Mouse (Mus musculus) intestine, embryonic 14.5 days (tissue): ENCODE measurements around the gene Hyls1. TPM values are rescaled to one million over a fixed set of nuclear protein-coding genes. Genes with fewer than 3 reads are reported as not detected.
A peak's percentile ranks its signal among the peaks of the same experiment; 100 is the strongest.

Experiments used
- ATAC-seq: fragments of 200-750 bp; cut with Nextera tagmentation; replicated peaks from 2 replicates; pipeline ENCODE4 v1.8.0; 2017; ENCODE audit warnings: low read depth, moderate number of reproducible peaks, moderate TSS enrichment, moderate library complexity; ENCODE audit not compliant: low FRiP score, low TSS enrichment
- DNase-seq: peaks from one replicate; pipeline ENCODE4 v3.0.0-alpha.2; 2018; ENCODE audit warnings: low spot score
- H3K27ac ChIP-seq: fragments of 300-500 bp; sonication (generic); 2 replicates; pipeline ENCODE4 v1.5.1; 2014; ENCODE audit warnings: low read depth, mild to moderate bottlenecking, control low read depth
- H3K27me3 ChIP-seq: fragments of 300-500 bp; sonication (generic); replicated peaks from 2 replicates; pipeline ENCODE4 v1.6.1; 2014; ENCODE audit warnings: low read length, control low read depth; ENCODE audit not compliant: control insufficient read depth, insufficient read depth
- H3K36me3 ChIP-seq: fragments of 300-500 bp; sonication (generic); 2 replicates; pipeline ENCODE4 v1.6.1; 2014; ENCODE audit warnings: low read length, control low read depth; ENCODE audit not compliant: control insufficient read depth, insufficient read depth
- H3K4me1 ChIP-seq: fragments of 300-500 bp; sonication (generic); replicated peaks from 2 replicates; pipeline ENCODE4 v1.6.1; 2014; ENCODE audit warnings: low read length, control low read depth, mixed read lengths; ENCODE audit not compliant: control insufficient read depth, insufficient read depth
- H3K4me2 ChIP-seq: fragments of 300-500 bp; sonication (generic); 2 replicates; pipeline ENCODE4 v1.6.1; 2014; ENCODE audit warnings: low read length
- H3K4me3 ChIP-seq: fragments of 300-500 bp; sonication (generic); 2 replicates; pipeline ENCODE4 v1.5.1; 2014; ENCODE audit warnings: low read depth, low read length, control low read depth, mixed read lengths
- H3K9ac ChIP-seq: fragments of 300-500 bp; sonication (generic); 2 replicates; pipeline ENCODE4 v1.6.1; 2014; ENCODE audit warnings: mild to moderate bottlenecking, low read length
- H3K9me3 ChIP-seq: fragments of 300-500 bp; sonication (generic); 2 replicates; pipeline ENCODE4 v1.6.1; 2016; ENCODE audit warnings: low read length, control low read depth; ENCODE audit not compliant: control insufficient read depth
- WGBS: fragments of 180-500 bp; shearing (Covaris S2); extraction: QIAGEN DNeasy Blood & Tissue Kit; methylation state at CpG from one replicate; pipeline ENCODE4 v1.1.7; 2014; 5-methylcytosine and 5-hydroxymethylcytosine counted together
- polyA plus RNA-seq: library from polyadenylated mRNA; unstranded; fragments of >200 nt; fragmentation: Nextera tagmentation; extraction: Ambion mirVana; gene quantifications from 2 replicates; pipeline ENCODE4 v1.2.1, GENCODE M21; 2014

Hyls1 gene
- polyA plus RNA-seq, 1 experiment from 2014 or later: 14.6 TPM

GRCm38 (mm10) chr9:35556494-35557102 lies 13.6 kb downstream of the Hyls1 start:
- Histone ChIP-seq H3K9ac (no peak overlapping the region), H3K27me3 (0 out of 2 replicates have a peak, but pooled peaks cover 7% of the 10 kb centered on the region), H3K9me3 (no peaks in the 10 kb centered on the region), H3K4me2 (no peak overlapping the region), H3K4me3 (no peak overlapping the region), H3K4me1 (peaks cover 11% of the 10 kb centered on the region; the same call in 1 of the 2 replicates), H3K36me3 (peaks cover 8% of the 10 kb centered on the region), H3K27ac (no peak overlapping the region)
- ATAC-seq (no peak), DNase-seq (peak; percentile 42)
- WGBS: 64% methylated on average over 12 of the region's 12 CpGs

- Histone ChIP-seq H3K4me1 (no peaks in the 10 kb centered on the region), H3K27ac (no peak overlapping the region), H3K4me2 (no peak overlapping the region), H3K27me3 (no peaks in the 10 kb centered on the region), H3K9ac (no peak overlapping the region), H3K4me3 (no peak overlapping the region), H3K36me3 (no peaks in the 10 kb centered on the region), H3K9me3 (no peaks in the 10 kb centered on the region)
- 83% methylated on average over 9 of the region's 9 CpGs for WGBS
- ATAC-seq: no peak
- peak; percentile 28 for DNase-seq
These were observed 21.7 kb downstream of the Hyls1 start for GRCm38 (mm10) chr9:35548455-35548854.

- Histone ChIP-seq H3K9me3 (no peaks in the 10 kb centered on the region), H3K36me3 (no peaks in the 10 kb centered on the region), H3K4me2 (no peak overlapping the region), H3K4me3 (no peak overlapping the region), H3K9ac (no peak overlapping the region), H3K27ac (no peak overlapping the region), H3K4me1 (no peaks in the 10 kb centered on the region), H3K27me3 (no peaks in the 10 kb centered on the region)
- peak; percentile 18 for DNase-seq
- WGBS: 85% methylated on average over 9 of the region's 9 CpGs
- no peak for ATAC-seq
These were observed 23.5 kb downstream of the Hyls1 start for GRCm38 (mm10) chr9:35546745-35547144.

GRCm38 (mm10) chr9:35545704-35546103 lies 24.5 kb downstream of the Hyls1 start:
- H3K36me3 ChIP-seq: no peaks in the 10 kb centered on the region
- DNase-seq: peak; percentile 43
- 69% methylated on average over 12 of the region's 12 CpGs for WGBS

GRCm38 (mm10) chr9:35544666-35545065 lies 25.5 kb downstream of the Hyls1 start:
- no peak overlapping the region for H3K9ac ChIP-seq
- H3K27ac ChIP-seq: no peak overlapping the region
- H3K27me3 ChIP-seq: no peaks in the 10 kb centered on the region
- H3K9me3 ChIP-seq: no peaks in the 10 kb centered on the region
- H3K36me3 ChIP-seq: no peaks in the 10 kb centered on the region
- H3K4me2 ChIP-seq: no peak overlapping the region
- no peak overlapping the region for H3K4me3 ChIP-seq
- ATAC-seq (no peak), DNase-seq (peak; percentile 35)
- H3K4me1 ChIP-seq: no peaks in the 10 kb centered on the region
- WGBS: 76% methylated on average over 2 of the region's 2 CpGs

More at GRCm38 (mm10) chr9:35545704-35546103, 24.5 kb downstream of the Hyls1 start:
- Histone ChIP-seq H3K4me3 (no peak overlapping the region), H3K9me3 (no peaks in the 10 kb centered on the region), H3K4me1 (no peaks in the 10 kb centered on the region), H3K9ac (no peak overlapping the region), H3K27me3 (no peaks in the 10 kb centered on the region), H3K4me2 (no peak overlapping the region), H3K27ac (no peak overlapping the region)
- no peak for ATAC-seq

GRCm38 (mm10) chr9:35543099-35543860 lies 26.9 kb downstream of the Hyls1 start:
- ATAC-seq (no peak), DNase-seq (peak; percentile 29)
- 83% methylated on average over 14 of the region's 14 CpGs for WGBS
- Histone ChIP-seq H3K36me3 (no peaks in the 10 kb centered on the region), H3K27me3 (no peaks in the 10 kb centered on the region), H3K4me3 (no peak overlapping the region), H3K27ac (no peak overlapping the region), H3K4me1 (no peaks in the 10 kb centered on the region), H3K4me2 (no peak overlapping the region), H3K9me3 (no peaks in the 10 kb centered on the region), H3K9ac (no peak overlapping the region)

GRCm38 (mm10) chr9:35541941-35542340 lies 28.3 kb downstream of the Hyls1 start:
- H3K4me3 ChIP-seq: no peak overlapping the region
- H3K36me3 ChIP-seq: no peaks in the 10 kb centered on the region
- no peak overlapping the region for H3K27ac ChIP-seq
- no peaks in the 10 kb centered on the region for H3K27me3 ChIP-seq
- no peak overlapping the region for H3K9ac ChIP-seq
- DNase-seq (no peak), ATAC-seq (no peak)
- 71% methylated on average over 6 of the region's 6 CpGs for WGBS
- no peaks in the 10 kb centered on the region for H3K4me1 ChIP-seq
- H3K4me2 ChIP-seq: no peak overlapping the region
- H3K9me3 ChIP-seq: no peaks in the 10 kb centered on the region

- no peak overlapping the region for H3K4me3 ChIP-seq
- 9% methylated on average over 6 of the region's 6 CpGs for WGBS
- no peak overlapping the region for H3K4me2 ChIP-seq
- no peaks in the 10 kb centered on the region for H3K4me1 ChIP-seq
- DNase-seq (peak; percentile 96), ATAC-seq (peak; percentile 79)
- no peak overlapping the region for H3K27ac ChIP-seq
- H3K36me3 ChIP-seq: no peaks in the 10 kb centered on the region
- no peaks in the 10 kb centered on the region for H3K9me3 ChIP-seq
- H3K27me3 ChIP-seq: no peaks in the 10 kb centered on the region
- no peak overlapping the region for H3K9ac ChIP-seq
These were observed 28.7 kb downstream of the Hyls1 start for GRCm38 (mm10) chr9:35541488-35541887.
